Mouse (Mus musculus) cerebellum, adult (tissue): ENCODE data around the gene Zfp991.
"Not testable (repeated sequence)": the region's sequence is repeated elsewhere in the genome, so short reads cannot be mapped to it uniquely, and the experiment has no call there.

ENCODE experiments used
- ATAC-seq: cut with Nextera tagmentation; 2 replicates; pipeline ENCODE4 v1.9.2; 2017; ENCODE audit warnings: mild to moderate bottlenecking, moderate library complexity, mixed read lengths; ENCODE audit not compliant: insufficient number of reproducible peaks, low FRiP score, low TSS enrichment

Gene Zfp991

DNA sequence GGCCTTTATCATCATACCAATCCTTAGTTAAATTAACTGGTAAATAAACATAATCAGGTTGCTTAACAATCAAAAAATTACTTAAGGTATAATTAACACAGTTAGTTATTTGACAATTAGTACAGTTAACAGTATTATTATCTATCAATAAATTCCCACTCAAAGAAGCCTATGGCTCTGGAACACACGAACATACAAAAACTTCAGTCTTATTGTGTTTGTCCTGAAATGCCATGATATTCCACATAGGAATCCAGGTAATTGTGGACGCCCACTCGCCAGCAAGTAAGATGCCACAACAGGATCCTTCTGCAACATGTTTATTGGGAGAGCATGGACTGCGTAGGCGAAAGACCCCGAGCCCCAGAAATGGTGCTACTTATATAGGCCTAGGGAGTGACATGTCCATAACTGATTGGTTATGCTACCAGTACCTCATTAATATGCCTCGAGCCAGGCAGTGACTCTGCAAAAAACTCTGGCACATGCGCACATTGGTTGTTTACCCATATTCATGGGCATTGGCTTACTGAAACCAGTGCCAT, 49.4 kb downstream of the Zfp991 start:
- not testable (repeated sequence) for ATAC-seq

GRCm38 (mm10) chr4:147181969-147182705, 50.3 kb downstream of the Zfp991 start:
- ATAC-seq = not testable (repeated sequence)

- not testable (repeated sequence) for ATAC-seq
Measured at GRCm38 (mm10) chr4:147186824-147187223, 55.0 kb downstream of the Zfp991 start.

DNA sequence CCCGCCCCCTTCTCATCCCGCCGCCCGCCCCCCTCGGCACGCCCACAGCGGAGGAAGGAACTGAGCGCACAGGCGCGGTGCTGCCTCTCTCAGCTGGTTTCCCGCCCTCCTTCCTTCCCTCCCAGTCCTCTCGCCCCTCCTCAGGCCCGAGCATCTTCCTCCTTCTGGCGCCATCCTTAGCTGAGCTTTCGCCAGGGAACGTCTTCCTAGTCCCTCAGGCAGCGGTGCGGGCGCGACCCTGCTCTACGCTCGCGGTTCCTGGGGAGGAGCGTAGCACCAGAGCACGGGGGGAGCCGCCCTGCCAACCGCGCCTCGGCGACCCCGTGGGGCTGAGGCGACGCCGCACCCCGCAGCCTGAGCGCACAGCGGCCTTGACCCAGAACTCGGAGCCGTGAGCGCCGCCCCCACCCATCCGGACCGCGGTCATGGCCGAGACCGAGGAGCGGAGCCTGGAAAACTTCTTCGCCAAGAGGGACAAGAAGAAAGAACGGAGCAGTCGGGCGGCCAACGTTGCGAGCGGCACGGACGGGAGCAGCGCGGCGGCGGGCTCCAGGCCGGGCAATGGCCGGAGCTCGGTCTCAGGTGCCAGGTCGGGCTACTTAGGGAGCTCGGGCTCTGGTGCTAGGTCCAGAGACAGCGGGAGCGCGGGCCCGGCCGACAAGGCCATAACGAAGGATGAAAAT, 55.6 kb downstream of the Zfp991 start:
- ATAC-seq = peak; percentile 45; the same call in 1 of the 2 replicates

- not testable (repeated sequence) for ATAC-seq
Measured at GRCm38 (mm10) chr4:147195186-147195585, 63.3 kb downstream of the Zfp991 start.

GRCm38 (mm10) chr4:147197210-147197609, 65.4 kb downstream of the Zfp991 start:
- ATAC-seq = not testable (repeated sequence)

DNA sequence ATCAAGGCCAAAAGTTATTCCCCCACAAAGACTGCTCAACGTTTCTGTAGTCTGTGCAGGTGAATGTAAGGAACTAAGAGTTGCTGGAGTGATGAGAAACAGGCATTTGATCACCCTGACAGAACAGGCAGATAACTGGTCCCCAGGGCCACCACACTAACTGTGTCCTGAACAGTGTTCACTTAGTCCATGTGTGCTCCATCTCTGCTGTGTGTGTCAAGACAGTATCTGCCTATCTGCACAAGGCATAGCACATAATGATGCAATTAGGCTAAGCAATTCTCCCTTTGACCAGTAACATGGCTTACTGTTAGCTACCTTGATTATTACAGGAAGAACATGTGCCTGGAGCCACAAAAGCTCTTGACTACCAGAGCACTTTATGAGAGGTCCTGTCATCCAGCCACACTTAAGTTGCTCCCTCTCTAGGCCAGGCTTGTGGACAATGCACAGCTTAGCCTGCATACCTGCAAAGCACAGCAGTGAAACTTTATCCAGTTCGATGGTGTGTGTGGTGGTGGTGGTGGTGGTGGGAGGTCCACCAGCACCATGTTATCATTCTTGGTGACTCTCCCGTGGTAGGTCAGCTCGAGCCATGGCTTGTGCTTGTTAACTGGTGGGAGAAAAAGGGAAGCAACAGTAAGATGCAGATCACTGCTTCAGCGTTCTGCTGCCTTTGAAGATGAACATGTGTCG, 67.4 kb downstream of the Zfp991 start:
- not testable (repeated sequence) for ATAC-seq

DNA sequence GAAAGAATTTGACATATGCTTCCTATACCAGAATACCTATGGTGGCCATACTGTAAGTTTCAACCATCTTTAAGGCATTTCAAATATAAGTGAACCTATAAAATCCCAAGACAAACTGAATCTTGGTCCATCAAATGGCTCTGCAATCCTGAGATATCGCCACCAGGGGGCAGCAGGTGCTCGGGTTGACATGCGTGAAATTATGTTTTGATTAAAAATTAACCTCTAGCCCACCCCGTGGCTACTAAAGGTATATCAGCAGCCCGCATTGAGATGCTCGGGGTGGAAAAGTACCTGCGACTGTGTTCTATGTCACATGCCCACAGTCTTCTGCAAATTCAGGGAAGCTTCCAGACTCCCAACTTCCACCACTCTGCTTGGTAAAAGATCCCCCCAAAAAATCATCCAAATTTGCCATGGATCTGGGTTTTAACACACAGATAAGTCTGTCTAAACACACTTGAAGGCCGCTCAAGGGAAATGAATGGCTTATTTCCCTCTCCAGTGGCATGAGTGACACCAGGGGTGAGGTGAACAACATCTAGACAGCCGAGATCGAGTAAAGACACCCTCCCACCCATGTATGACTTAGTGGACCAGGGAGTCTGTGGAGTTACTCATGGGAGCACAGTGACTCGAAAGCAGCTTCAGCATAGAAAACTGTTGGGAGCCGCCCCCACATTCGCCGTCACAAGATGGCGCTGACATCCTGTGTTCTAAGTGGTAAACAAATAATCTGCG, 70.3 kb downstream of the Zfp991 start:
- not testable (repeated sequence) for ATAC-seq

- ATAC-seq = not testable (repeated sequence)
Measured at GRCm38 (mm10) chr4:147212182-147212928, 80.5 kb downstream of the Zfp991 start.

- ATAC-seq = not testable (repeated sequence)
Measured at GRCm38 (mm10) chr4:147214233-147214632, 82.4 kb downstream of the Zfp991 start.

GRCm38 (mm10) chr4:147217676-147218075, 85.8 kb downstream of the Zfp991 start:
- not testable (repeated sequence) for ATAC-seq

- ATAC-seq = not testable (repeated sequence)
Measured at GRCm38 (mm10) chr4:147219319-147220070, 87.7 kb downstream of the Zfp991 start.

DNA sequence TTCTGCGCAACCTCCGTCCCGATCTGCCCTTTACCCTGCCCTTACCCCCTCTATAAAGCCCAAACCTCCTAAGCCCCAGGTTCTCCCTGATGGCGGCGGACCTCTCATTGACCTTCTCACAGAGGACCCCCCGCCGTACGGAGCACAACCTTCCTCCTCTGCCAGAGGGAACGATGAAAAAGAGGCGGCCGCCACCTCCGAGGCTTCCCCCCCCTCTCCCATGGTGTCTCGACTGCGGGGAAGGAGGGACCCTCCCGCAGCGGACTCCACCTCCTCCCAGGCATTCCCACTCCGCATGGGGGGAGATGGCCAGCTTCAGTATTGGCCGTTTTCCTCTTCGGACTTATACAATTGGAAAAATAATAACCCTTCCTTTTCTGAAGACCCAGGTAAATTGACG, 88.4 kb downstream of the Zfp991 start:
- not testable (repeated sequence) for ATAC-seq

DNA sequence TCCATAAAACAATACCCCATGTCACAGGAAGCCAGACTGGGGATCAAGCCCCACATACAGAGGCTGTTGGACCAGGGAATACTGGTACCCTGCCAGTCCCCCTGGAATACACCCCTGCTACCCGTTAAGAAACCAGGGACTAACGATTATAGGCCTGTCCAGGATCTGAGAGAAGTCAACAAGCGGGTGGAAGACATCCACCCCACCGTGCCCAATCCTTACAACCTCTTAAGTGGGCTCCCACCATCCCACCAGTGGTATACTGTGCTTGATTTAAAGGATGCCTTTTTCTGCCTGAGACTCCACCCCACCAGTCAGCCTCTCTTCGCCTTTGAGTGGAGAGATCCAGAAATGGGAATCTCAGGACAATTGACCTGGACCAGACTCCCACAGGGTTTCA, 90.2 kb downstream of the Zfp991 start:
- not testable (repeated sequence) for ATAC-seq

DNA sequence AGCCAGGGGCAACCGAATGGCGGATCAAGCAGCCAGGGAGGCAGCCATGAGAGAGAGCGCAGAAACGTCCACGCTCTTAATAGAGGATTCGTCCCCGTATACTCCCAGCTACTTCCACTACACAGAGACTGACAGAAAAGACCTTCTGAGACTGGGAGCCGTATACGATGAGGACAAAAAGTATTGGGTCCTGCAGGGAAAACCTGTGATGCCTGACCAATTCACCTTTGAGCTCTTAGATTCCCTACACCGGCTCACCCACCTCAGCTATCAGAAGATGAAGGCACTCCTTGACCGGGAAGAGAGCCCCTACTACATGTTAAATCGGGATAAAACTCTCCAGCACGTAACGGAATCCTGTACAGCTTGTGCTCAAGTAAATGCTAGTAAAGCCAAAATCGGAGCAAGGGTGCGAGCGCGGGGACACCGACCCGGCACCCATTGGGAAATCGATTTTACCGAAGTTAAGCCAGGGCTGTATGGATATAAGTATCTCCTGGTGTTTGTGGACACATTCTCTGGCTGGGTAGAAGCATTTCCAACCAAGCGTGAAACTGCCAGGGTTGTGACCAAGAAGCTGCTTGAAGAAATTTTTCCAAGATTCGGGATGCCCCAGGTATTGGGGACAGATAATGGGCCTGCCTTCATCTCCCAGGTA, 92.1 kb downstream of the Zfp991 start:
- not testable (repeated sequence) for ATAC-seq

GRCm38 (mm10) chr4:147225616-147226015, 93.8 kb downstream of the Zfp991 start:
- ATAC-seq = not testable (repeated sequence)

DNA sequence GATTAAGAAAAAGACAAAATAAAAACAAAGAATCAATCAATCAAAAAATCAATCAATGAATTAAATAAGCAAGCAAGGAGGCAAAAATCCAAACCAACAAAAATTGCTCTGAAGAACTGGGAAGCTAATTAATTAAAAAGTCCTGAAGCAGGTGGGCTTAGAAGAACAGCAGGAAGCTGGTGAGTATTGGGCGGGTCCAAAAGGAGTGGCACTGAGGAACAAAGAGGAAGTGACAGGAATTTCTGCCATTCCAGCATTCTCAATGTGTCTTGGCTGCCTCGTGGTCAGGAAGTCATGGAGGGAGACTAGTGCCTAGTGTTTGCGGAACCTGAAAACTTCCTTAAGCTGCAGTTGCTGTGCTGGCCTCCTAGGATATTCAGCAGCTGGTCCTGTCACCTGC, 98.2 kb downstream of the Zfp991 start:
- ATAC-seq = not testable (repeated sequence)
